Mouse (Mus musculus): ENCODE measurements at regions not wholly inside any gene's neighbourhood (a gene's known extent, or its start where the extent isn't known, plus 50 kb on each side); places are given as distances from the start of the nearest gene placed in this dataset.
"Not testable (repeated sequence)": the region's sequence is repeated elsewhere in the genome, so short reads cannot be mapped to it uniquely, and the experiment has no call there.

- TF ChIP-seq CTCF (conservative IDR thresholded peaks at IDR 0.05; ENCODE audit: low read length); NANOG (IDR thresholded peaks at IDR 0.05; ENCODE audit: borderline replicate concordance, low read length): not testable (repeated sequence)
Observed at GRCm38 (mm10) chr10:69100742-69101141, 50.5 kb upstream of the Rhobtb1 start.

Data from E14TG2a.4 (cell line).